Mouse (Mus musculus): ENCODE results near the gene Hmga1. TPM values are rescaled to one million over a fixed set of nuclear protein-coding genes. Genes with fewer than 3 reads are reported as not detected.

Gene Hmga1
- polyA plus RNA-seq, 1 experiment from 2014 or later, result 456 TPM

DNA sequence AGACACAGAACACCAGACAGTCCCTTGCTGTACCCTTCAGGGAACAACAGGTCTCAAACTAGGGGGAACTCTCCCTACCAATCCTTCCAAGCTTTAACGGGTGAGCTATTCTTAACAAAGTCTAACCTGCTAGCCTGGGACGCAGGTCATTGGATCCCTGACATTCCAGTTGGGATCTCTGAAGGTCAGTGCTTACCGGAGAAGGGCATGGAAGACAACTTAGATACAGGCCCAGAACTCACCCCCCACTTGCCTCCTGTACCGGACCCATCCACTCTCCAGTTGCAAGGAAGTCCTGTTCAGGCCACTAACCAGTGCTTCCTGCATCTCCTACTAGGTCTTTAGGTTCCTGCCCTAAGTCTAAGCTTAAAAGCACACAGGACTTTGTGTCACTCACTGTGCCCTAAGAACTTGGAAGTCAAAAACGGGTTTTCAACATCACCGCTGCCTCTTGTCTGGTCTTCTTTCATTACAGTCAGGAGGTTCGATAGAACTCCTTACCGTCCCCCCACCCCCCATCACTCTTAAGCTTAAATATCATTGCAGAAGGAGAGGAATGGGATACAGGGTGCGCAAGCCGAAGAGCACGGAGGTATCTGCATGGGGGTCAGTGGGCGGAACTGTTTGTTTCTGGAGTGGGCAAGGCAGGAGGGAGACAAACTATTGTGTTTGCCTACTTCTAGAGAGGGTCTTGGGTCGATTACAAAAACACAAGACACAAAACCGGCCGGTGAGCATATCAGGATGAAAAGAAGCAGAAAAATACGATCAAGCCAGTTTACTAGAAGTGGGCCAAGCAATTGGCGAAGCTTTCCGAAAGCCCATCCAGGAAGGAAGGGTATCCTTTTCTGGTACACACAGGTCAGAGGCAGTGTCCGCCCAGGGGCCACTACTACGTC is 2.0 kb upstream of the Hmga1 start:
- no peaks in the 10 kb centered on the region for H3K36me3 ChIP-seq (ENCODE audit: control insufficient read depth, insufficient read depth, low read length)
- WGBS, result 38% methylated on average over 20 of the region's 20 CpGs
- peak overlapping the region; percentile 91 for H3K4me2 ChIP-seq (ENCODE audit: low read depth)
- H3K9ac ChIP-seq (ENCODE audit: low read length), result peak overlapping the region; percentile 93
- DNase-seq (ENCODE audit: low spot score) (no peak), ATAC-seq (ENCODE audit: insufficient read depth, low FRiP score, low TSS enrichment) (no peak)
- H3K9me3 ChIP-seq (ENCODE audit: control insufficient read depth, low read length), result no peaks in the 10 kb centered on the region
- peak overlapping the region; percentile 97 for H3K27ac ChIP-seq (ENCODE audit: low read depth, low read length)
- no peaks in the 10 kb centered on the region for H3K27me3 ChIP-seq (ENCODE audit: control insufficient read depth, insufficient read depth, low read length)
- peaks cover 28% of the 10 kb centered on the region for H3K4me1 ChIP-seq (ENCODE audit: control insufficient read depth, insufficient read depth, low read length)
- peak overlapping the region; percentile 97 for H3K4me3 ChIP-seq (ENCODE audit: low read depth, low read length)

DNA sequence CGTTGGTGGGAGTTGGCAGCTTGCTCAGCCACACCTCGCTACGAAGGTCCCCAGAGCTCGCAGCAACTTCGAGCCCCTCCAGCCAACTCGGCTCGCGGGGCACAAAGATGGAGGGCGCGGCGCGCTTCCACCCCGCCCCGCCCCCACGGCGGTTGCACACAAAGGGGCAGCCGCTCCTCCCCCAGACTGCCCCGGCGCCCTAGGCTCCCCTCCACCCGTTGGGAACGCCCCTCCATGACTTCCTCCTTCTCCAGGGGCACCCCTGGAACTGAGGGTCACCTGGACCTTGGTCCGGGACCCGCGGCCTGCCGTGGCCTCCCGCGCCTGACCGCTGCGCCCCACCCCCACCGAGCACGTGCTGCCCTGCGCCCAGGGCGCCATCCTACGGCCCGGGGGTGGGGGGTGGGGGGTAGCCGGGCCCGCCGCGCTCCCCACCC is 1.2 kb upstream of the Hmga1 start:
- Histone ChIP-seq H3K4me1 (ENCODE audit: control insufficient read depth, insufficient read depth, low read length) (peaks cover 30% of the 10 kb centered on the region), H3K9ac (ENCODE audit: low read length) (peak overlapping the region; percentile 93), H3K9me3 (ENCODE audit: control insufficient read depth, low read length) (no peaks in the 10 kb centered on the region), H3K36me3 (ENCODE audit: control insufficient read depth, insufficient read depth, low read length) (no peaks in the 10 kb centered on the region), H3K27me3 (ENCODE audit: control insufficient read depth, insufficient read depth, low read length) (no peaks in the 10 kb centered on the region), H3K27ac (ENCODE audit: low read depth, low read length) (peak overlapping the region; percentile 97), H3K4me2 (ENCODE audit: low read depth) (peak overlapping the region; percentile 91), H3K4me3 (ENCODE audit: low read depth, low read length) (peak overlapping the region; percentile 97)
- DNase-seq (ENCODE audit: low spot score), result peak; percentile 87
- under 1% methylated on average over 27 of the region's 39 CpGs for WGBS
- ATAC-seq (ENCODE audit: insufficient read depth, low FRiP score, low TSS enrichment), result peak; percentile 24; the same call in 1 of the 2 replicates

DNA sequence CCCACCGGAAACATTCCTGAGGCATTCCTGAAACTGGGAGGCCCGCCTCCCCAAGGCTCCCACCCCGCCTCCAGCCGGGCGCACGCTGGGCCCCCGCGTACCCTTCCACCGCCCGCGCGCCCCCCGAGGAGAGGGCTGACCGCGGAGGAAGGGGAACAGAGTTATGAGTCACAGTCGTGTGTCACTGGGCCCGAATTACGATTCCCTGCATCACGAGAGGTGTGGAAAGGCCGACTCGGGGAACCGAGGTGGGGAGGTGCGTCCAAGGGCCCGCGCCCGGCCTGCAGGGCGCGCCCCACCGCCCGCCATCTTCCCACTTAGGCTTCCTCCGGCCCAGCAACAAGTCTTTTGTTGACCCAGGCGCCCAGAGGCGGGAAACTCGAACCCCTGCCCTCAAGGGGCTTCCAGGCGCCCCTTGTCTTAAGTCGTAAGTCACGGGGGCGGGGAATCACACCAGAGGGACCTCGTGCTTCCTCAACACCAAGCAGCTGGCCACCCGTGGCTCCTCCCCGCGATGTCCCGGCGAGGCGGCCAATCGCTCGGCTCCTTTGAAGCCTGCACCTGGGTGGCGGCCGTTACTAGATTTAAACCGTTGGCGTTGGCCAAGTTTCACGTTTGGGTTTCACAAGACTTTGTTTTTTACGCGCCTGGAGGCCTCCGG is 655 bp upstream of the Hmga1 start:
- peak; percentile 22 for ATAC-seq (ENCODE audit: insufficient read depth, low FRiP score, low TSS enrichment)
- peak overlapping the region; percentile 91 for H3K4me2 ChIP-seq (ENCODE audit: low read depth)
- no peaks in the 10 kb centered on the region for H3K9me3 ChIP-seq (ENCODE audit: control insufficient read depth, low read length)
- peak overlapping the region; percentile 93 for H3K9ac ChIP-seq (ENCODE audit: low read length)
- H3K4me3 ChIP-seq (ENCODE audit: low read depth, low read length), result peak overlapping the region; percentile 97
- no peaks in the 10 kb centered on the region for H3K36me3 ChIP-seq (ENCODE audit: control insufficient read depth, insufficient read depth, low read length)
- peaks cover 31% of the 10 kb centered on the region for H3K4me1 ChIP-seq (ENCODE audit: control insufficient read depth, insufficient read depth, low read length)
- no peaks in the 10 kb centered on the region for H3K27me3 ChIP-seq (ENCODE audit: control insufficient read depth, insufficient read depth, low read length)
- peak overlapping the region; percentile 97 for H3K27ac ChIP-seq (ENCODE audit: low read depth, low read length)
- WGBS, result under 1% methylated on average over 49 of the region's 55 CpGs
- peak; percentile 88 for DNase-seq (ENCODE audit: low spot score)

DNA sequence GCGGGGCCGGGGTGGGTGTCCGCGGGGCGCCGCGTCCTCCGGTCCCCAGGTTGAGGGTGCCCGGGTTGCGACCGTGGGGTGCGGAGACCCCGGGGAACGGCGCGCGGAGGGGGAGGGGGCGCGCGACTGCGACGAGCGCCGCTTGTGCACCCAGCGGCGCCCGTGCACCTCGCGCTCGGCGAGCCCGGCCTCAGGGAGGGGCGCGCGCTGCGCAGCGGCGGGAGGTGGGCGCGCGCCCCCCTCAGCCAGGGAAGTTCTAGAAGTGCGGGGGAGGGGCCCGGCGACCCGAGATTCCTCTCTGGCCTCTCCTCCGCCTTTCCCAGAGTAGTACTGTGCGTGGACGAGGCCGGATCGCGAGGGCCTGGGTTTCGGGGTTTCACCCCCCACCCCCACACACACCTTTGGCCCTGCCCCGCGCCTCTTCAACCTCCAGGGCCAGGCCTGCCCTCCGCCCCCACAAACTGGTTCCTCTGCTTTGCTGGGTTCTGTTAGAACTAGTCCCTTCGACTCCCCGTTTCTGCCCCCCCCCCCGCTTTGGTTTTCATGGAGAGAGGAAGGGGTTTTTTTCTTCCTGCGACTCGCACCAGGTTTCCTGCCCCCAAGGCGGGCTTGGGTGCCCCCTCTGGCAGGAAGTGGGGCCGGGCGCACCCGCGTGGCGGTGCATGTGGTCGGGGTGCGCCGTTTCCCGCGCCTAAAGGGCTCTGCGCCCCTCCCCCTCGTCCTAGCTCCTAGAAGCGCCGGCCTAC is 1.1 kb downstream of the Hmga1 start:
- H3K9me3 ChIP-seq (ENCODE audit: control insufficient read depth, low read length), result no peaks in the 10 kb centered on the region
- H3K4me1 ChIP-seq (ENCODE audit: control insufficient read depth, insufficient read depth, low read length), result peaks cover 33% of the 10 kb centered on the region
- H3K27ac ChIP-seq (ENCODE audit: low read depth, low read length), result peak overlapping the region; percentile 97
- peak overlapping the region; percentile 93 for H3K9ac ChIP-seq (ENCODE audit: low read length)
- ATAC-seq (ENCODE audit: insufficient read depth, low FRiP score, low TSS enrichment) (peak; percentile 13; the same call in 1 of the 2 replicates), DNase-seq (ENCODE audit: low spot score) (peak; percentile 79)
- H3K36me3 ChIP-seq (ENCODE audit: control insufficient read depth, insufficient read depth, low read length), result 0 out of 2 replicates have a peak, but pooled peaks cover 2% of the 10 kb centered on the region
- peak overlapping the region; percentile 97 for H3K4me3 ChIP-seq (ENCODE audit: low read depth, low read length)
- no peaks in the 10 kb centered on the region for H3K27me3 ChIP-seq (ENCODE audit: control insufficient read depth, insufficient read depth, low read length)
- WGBS, result under 1% methylated on average over 55 of the region's 75 CpGs
- H3K4me2 ChIP-seq (ENCODE audit: low read depth), result peak overlapping the region; percentile 91

DNA sequence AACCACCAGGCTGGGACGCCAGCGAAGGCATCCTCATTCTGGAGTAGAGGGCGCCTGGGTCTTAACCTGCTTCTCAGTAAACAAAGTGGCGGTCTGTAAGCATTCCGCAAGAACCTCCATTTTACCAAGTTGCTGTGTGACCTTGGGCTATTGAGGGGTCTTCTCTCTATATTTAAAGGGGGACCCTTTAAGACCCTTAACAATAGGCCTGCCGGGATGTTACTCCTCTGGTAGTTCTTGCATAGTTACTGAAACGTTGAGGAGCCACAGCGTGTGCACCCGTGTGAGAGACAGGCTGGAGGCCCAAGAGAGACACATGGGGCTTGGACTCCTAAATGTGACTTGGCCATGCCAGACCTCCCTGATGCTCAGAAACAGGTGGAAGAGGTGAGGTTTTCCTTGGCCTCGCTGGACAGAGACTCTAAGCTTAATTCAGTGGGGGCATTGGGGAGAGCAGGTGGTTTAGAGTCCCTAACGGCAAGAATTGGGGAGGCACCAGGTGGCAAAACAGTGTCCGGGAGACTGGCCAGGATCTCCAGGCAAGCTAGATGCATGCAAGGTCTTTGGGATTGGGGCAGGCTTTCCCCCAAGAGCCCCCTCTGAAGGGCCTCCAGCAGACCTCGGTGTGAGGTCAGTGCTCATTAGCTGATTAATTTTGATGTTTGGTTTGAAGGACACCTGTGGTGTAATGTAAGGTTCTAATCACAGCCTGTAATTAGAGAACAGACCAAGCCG is 1.8 kb downstream of the Hmga1 start:
- Histone ChIP-seq H3K4me1 (ENCODE audit: control insufficient read depth, insufficient read depth, low read length) (peaks cover 33% of the 10 kb centered on the region), H3K9ac (ENCODE audit: low read length) (peak overlapping the region; percentile 93), H3K4me2 (ENCODE audit: low read depth) (peak overlapping the region; percentile 91), H3K4me3 (ENCODE audit: low read depth, low read length) (peak overlapping the region; percentile 97), H3K27me3 (ENCODE audit: control insufficient read depth, insufficient read depth, low read length) (no peaks in the 10 kb centered on the region), H3K27ac (ENCODE audit: low read depth, low read length) (peak overlapping the region; percentile 97), H3K9me3 (ENCODE audit: control insufficient read depth, low read length) (no peaks in the 10 kb centered on the region), H3K36me3 (ENCODE audit: control insufficient read depth, insufficient read depth, low read length) (0 out of 2 replicates have a peak, but pooled peaks cover 2% of the 10 kb centered on the region)
- WGBS, result 2% methylated on average over 14 of the region's 14 CpGs
- ATAC-seq (ENCODE audit: insufficient read depth, low FRiP score, low TSS enrichment) (no peak), DNase-seq (ENCODE audit: low spot score) (no peak)

DNA sequence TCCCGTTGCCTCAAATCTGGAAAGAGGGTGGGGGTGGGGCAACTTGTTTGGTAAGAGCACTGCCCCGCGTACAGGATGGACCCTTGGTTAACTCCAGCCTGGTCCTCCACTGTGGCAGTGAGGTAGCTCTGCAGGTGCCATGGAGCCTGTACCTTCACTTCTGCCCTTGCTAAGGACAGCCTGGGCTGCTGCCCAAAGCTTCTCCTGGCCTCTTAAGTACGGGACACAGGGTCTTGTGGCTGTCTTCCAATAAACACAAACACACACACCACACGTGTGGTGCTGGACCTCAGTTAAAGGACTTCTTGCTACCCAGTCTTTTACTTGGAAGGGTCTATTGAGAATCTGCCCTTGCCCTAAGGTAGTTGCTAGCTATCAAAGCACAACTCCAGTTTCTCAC is 2.5 kb downstream of the Hmga1 start:
- H3K4me1 ChIP-seq (ENCODE audit: control insufficient read depth, insufficient read depth, low read length), result peaks cover 33% of the 10 kb centered on the region
- H3K4me2 ChIP-seq (ENCODE audit: low read depth), result peak overlapping the region; percentile 91
- no peaks in the 10 kb centered on the region for H3K9me3 ChIP-seq (ENCODE audit: control insufficient read depth, low read length)
- peak overlapping the region; percentile 32 for H3K9ac ChIP-seq (ENCODE audit: low read length)
- WGBS, result 16% methylated on average over 5 of the region's 5 CpGs
- no peak overlapping the region for H3K27ac ChIP-seq (ENCODE audit: low read depth, low read length)
- 0 out of 2 replicates have a peak, but pooled peaks cover 2% of the 10 kb centered on the region for H3K36me3 ChIP-seq (ENCODE audit: control insufficient read depth, insufficient read depth, low read length)
- H3K27me3 ChIP-seq (ENCODE audit: control insufficient read depth, insufficient read depth, low read length), result no peaks in the 10 kb centered on the region
- no peak for ATAC-seq (ENCODE audit: insufficient read depth, low FRiP score, low TSS enrichment)
- DNase-seq (ENCODE audit: low spot score), result no peak
- peak overlapping the region; percentile 97 for H3K4me3 ChIP-seq (ENCODE audit: low read depth, low read length)

DNA sequence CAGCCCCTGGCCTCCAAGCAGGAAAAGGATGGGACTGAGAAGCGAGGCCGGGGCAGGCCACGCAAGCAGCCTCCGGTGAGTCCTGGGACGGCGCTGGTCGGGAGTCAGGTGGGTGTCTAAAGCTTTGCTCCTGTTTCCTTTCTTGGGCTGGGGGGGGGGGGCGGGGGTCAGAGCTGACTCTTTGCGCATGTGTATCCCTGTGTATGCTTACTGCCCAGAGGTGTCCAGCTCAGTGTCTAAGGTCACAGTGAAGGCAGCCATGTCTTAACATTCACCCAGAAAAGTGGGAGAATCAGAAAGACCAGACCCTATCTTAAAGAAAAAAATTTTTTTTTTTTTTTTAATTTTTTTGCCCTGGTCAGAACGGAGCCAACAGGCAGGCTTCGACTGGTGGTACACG is 3.3 kb downstream of the Hmga1 start:
- Histone ChIP-seq H3K4me3 (ENCODE audit: low read depth, low read length) (no peak overlapping the region), H3K36me3 (ENCODE audit: control insufficient read depth, insufficient read depth, low read length) (0 out of 2 replicates have a peak, but pooled peaks cover 2% of the 10 kb centered on the region), H3K9ac (ENCODE audit: low read length) (no peak overlapping the region), H3K27me3 (ENCODE audit: control insufficient read depth, insufficient read depth, low read length) (no peaks in the 10 kb centered on the region), H3K27ac (ENCODE audit: low read depth, low read length) (no peak overlapping the region), H3K9me3 (ENCODE audit: control insufficient read depth, low read length) (no peaks in the 10 kb centered on the region), H3K4me1 (ENCODE audit: control insufficient read depth, insufficient read depth, low read length) (peaks cover 37% of the 10 kb centered on the region), H3K4me2 (ENCODE audit: low read depth) (no peak overlapping the region)
- ATAC-seq (ENCODE audit: insufficient read depth, low FRiP score, low TSS enrichment) (no peak), DNase-seq (ENCODE audit: low spot score) (no peak)
- 66% methylated on average over 12 of the region's 12 CpGs for WGBS

Data from neural tube, embryonic 11.5 days (tissue).